Mouse (Mus musculus) neural tube, embryonic 11.5 days (tissue): ENCODE results near the gene Rrp1. TPM values are rescaled to one million over a fixed set of nuclear protein-coding genes. Genes with fewer than 3 reads are reported as not detected.

Source experiments
- ATAC-seq: fragments of 200-750 bp; cut with Nextera tagmentation; 2 replicates; pipeline ENCODE4 v1.8.0; 2017; ENCODE audit warnings: moderate number of reproducible peaks, mild to moderate bottlenecking, moderate TSS enrichment, moderate library complexity; ENCODE audit not compliant: insufficient read depth, low FRiP score, low TSS enrichment
- DNase-seq: peaks from one replicate; pipeline ENCODE4 v3.0.0-alpha.2; 2015; ENCODE audit warnings: low spot score
- H3K27ac ChIP-seq: fragments of 300-500 bp; sonication (generic); 2 replicates; pipeline ENCODE4 v1.5.1; 2014; ENCODE audit warnings: low read depth, mild to moderate bottlenecking, low read length
- H3K27me3 ChIP-seq: fragments of 300-500 bp; sonication (generic); 2 replicates; pipeline ENCODE4 v1.6.1; 2014; ENCODE audit warnings: mild to moderate bottlenecking, low read length, mixed read lengths; ENCODE audit not compliant: control insufficient read depth, insufficient read depth
- H3K36me3 ChIP-seq: fragments of 300-500 bp; sonication (generic); 2 replicates; pipeline ENCODE4 v1.6.1; 2014; ENCODE audit warnings: mild to moderate bottlenecking, low read length, moderate library complexity, mixed read lengths; ENCODE audit not compliant: control insufficient read depth, insufficient read depth
- H3K4me1 ChIP-seq: fragments of 300-500 bp; sonication (generic); 2 replicates; pipeline ENCODE4 v1.6.1; 2014; ENCODE audit warnings: low read length, mixed read lengths; ENCODE audit not compliant: control insufficient read depth, insufficient read depth
- H3K4me2 ChIP-seq: fragments of 300-500 bp; sonication (generic); 2 replicates; pipeline ENCODE4 v1.6.1; 2014; ENCODE audit warnings: low read depth, mild to moderate bottlenecking, moderate library complexity
- H3K4me3 ChIP-seq: fragments of 300-500 bp; sonication (generic); 2 replicates; pipeline ENCODE4 v1.5.1; 2014; ENCODE audit warnings: low read depth, low read length
- H3K9ac ChIP-seq: fragments of 300-500 bp; sonication (generic); 2 replicates; pipeline ENCODE4 v1.6.1; 2014; ENCODE audit warnings: mild to moderate bottlenecking, low read length
- H3K9me3 ChIP-seq: fragments of 300-500 bp; sonication (generic); 2 replicates; pipeline ENCODE4 v1.6.1; 2016; ENCODE audit warnings: low read length; ENCODE audit not compliant: control insufficient read depth
- WGBS: fragments of 180-500 bp; shearing (Covaris S2); extraction: QIAGEN DNeasy Blood & Tissue Kit; methylation state at CpG from one replicate; pipeline ENCODE4 v1.1.7; 2014; 5-methylcytosine and 5-hydroxymethylcytosine counted together
- polyA plus RNA-seq: library from polyadenylated mRNA; unstranded; fragments of >200 nt; fragmentation: Nextera tagmentation; extraction: Ambion mirVana; gene quantifications from 2 replicates; pipeline ENCODE4 v1.2.1, GENCODE M21; 2014

Rrp1 gene
- polyA plus RNA-seq, 1 experiment from 2014 or later: 278 TPM

DNA sequence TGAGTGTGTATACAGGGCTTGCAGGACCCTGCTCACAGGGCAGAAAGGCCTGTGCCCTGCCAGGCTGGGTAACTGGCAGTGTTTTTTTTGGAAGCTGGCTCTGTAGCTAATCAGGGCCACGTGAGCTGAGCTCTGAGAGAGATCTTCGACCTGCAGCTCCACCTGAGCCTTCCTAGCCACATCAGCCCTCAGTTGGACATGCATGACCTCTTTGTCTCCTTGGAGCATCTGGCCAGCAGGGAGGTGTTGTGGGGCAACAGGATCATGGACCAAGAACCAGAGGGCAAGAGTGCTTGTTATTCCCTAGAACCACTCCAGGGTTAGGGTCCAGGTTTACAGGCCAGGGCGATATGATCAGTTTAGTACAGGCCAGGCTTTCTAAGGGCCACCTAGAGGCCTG is 34.6 kb upstream of the Rrp1 start:
- Histone ChIP-seq H3K36me3 (no peaks in the 10 kb centered on the region), H3K4me3 (no peak overlapping the region), H3K27ac (no peak overlapping the region), H3K9ac (no peak overlapping the region), H3K4me2 (no peak overlapping the region), H3K4me1 (no peaks in the 10 kb centered on the region), H3K9me3 (no peaks in the 10 kb centered on the region), H3K27me3 (no peaks in the 10 kb centered on the region)
- 85% methylated on average over 3 of the region's 3 CpGs for WGBS
- DNase-seq: no peak
- no peak for ATAC-seq

DNA sequence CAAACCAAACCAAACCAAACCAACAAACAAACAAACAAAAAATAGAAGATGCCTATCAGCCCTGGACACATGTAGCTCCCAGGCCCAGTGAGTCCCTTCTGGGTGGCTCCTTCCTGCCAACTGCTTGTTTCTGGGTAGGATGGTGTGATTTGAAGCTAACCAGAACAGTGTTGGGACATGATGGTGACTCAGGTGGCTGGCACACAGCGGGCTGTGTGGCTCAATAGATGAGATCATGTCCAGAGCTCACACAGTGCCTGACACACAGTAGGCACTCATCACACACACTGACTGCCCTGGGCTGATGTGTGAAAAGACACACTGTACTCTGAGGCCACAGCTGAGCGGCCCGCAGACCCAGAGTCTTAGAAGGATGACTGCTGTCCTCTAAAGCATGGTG is 33.4 kb upstream of the Rrp1 start:
- H3K9me3 ChIP-seq: no peaks in the 10 kb centered on the region
- H3K27ac ChIP-seq: no peak overlapping the region
- WGBS: 99% methylated on average over 3 of the region's 3 CpGs
- no peak overlapping the region for H3K4me2 ChIP-seq
- DNase-seq (no peak), ATAC-seq (no peak)
- H3K36me3 ChIP-seq: no peaks in the 10 kb centered on the region
- H3K9ac ChIP-seq: no peak overlapping the region
- H3K27me3 ChIP-seq: no peaks in the 10 kb centered on the region
- no peaks in the 10 kb centered on the region for H3K4me1 ChIP-seq
- no peak overlapping the region for H3K4me3 ChIP-seq

DNA sequence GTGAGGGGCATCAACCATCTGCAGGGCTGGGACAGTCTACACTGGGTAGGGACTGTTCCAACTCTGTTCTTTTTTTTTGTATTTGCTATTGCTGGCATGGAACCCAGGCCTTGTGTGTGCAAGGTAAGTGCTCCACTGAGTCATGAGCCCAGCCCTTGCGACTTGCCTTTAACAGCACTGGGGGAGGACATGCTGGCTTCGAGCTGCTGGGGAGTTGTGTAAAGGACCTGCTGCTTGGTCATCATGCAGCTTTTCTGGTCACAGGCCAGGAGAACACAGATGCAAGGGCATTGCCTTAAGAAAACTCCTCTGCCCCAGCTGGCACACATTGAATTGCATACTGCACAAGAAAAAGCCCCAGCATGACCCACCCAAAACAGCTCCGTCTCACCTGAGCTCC is 29.4 kb upstream of the Rrp1 start:
- DNase-seq: no peak
- Histone ChIP-seq H3K9ac (no peak overlapping the region), H3K4me3 (no peak overlapping the region), H3K27me3 (no peaks in the 10 kb centered on the region), H3K9me3 (no peaks in the 10 kb centered on the region), H3K27ac (no peak overlapping the region), H3K36me3 (no peaks in the 10 kb centered on the region), H3K4me2 (no peak overlapping the region), H3K4me1 (no peaks in the 10 kb centered on the region)
- no peak for ATAC-seq
- WGBS: 94% methylated on average over 3 of the region's 3 CpGs

DNA sequence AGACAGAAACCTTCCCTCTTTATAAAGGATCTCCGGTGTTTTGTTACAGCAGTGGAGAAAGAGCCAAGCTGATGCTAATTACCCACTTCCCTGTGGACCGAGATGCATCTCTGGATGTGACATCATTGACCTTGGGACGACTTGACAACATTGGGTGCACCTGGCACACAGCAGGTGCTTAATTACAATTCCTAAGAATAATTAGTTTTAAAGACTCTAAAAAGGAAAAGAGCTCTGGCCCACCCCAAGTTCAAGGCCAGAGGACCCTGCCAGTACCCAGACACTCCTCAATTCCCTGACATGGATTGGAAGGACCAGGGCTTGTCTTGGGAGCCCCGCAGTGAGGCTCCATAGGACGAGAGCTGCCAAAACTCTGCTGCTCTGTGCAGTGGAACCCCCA is 28.8 kb upstream of the Rrp1 start:
- no peaks in the 10 kb centered on the region for H3K27me3 ChIP-seq
- H3K27ac ChIP-seq: no peak overlapping the region
- H3K4me3 ChIP-seq: no peak overlapping the region
- H3K36me3 ChIP-seq: no peaks in the 10 kb centered on the region
- no peak overlapping the region for H3K4me2 ChIP-seq
- no peak overlapping the region for H3K9ac ChIP-seq
- no peaks in the 10 kb centered on the region for H3K9me3 ChIP-seq
- H3K4me1 ChIP-seq: no peaks in the 10 kb centered on the region
- no peak for DNase-seq
- 85% methylated on average over 5 of the region's 5 CpGs for WGBS
- ATAC-seq: no peak

DNA sequence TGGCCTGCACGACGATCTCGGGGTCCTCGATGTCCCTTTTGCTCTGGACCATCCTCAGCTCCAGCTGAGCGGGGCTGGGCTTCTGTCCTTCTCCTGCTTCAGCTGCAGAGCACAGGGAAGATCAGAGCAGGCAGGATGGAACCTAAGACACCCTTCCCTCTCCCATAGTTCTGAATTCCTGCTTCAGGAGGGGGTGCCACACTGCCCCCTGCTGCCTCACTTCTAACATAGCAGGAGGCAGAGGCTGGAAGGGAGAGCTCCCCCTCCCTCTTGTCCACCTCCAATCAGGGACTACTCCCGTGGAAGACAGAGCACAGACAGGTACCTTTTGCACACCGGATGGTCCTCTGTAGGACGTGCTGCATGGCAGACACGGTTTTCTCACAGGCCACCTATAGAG is 28.0 kb upstream of the Rrp1 start:
- Histone ChIP-seq H3K27me3 (no peaks in the 10 kb centered on the region), H3K4me3 (no peak overlapping the region), H3K27ac (no peak overlapping the region), H3K9ac (no peak overlapping the region), H3K36me3 (no peaks in the 10 kb centered on the region), H3K4me1 (no peaks in the 10 kb centered on the region), H3K9me3 (no peaks in the 10 kb centered on the region), H3K4me2 (no peak overlapping the region)
- 65% methylated on average over 9 of the region's 9 CpGs for WGBS
- DNase-seq: peak; percentile 41
- ATAC-seq: peak; percentile 29; the same call in 1 of the 2 replicates

DNA sequence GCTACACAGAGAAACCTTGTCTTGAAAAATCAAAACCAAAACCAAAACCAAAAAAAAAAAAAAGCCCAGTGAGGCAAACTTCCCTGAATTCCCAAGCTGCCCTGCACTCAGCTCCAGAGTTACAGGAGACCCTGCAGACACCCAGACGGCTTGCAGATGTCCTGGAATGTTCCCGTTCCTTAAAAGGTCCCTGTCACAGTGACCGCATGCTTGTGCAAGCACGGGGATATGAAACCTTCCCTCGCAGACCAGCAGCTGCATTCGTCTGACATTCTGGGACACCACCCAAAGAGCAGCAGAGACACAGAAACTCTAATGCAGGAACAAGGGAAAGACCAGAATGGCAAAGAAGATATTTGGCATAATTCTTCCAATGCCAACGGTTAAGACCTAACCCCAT is 27.1 kb upstream of the Rrp1 start:
- Histone ChIP-seq H3K4me1 (no peaks in the 10 kb centered on the region), H3K4me2 (no peak overlapping the region), H3K9me3 (no peaks in the 10 kb centered on the region), H3K4me3 (no peak overlapping the region), H3K27me3 (no peaks in the 10 kb centered on the region), H3K27ac (no peak overlapping the region), H3K36me3 (no peaks in the 10 kb centered on the region), H3K9ac (no peak overlapping the region)
- WGBS: 87% methylated on average over 7 of the region's 7 CpGs
- DNase-seq: no peak
- ATAC-seq: no peak

DNA sequence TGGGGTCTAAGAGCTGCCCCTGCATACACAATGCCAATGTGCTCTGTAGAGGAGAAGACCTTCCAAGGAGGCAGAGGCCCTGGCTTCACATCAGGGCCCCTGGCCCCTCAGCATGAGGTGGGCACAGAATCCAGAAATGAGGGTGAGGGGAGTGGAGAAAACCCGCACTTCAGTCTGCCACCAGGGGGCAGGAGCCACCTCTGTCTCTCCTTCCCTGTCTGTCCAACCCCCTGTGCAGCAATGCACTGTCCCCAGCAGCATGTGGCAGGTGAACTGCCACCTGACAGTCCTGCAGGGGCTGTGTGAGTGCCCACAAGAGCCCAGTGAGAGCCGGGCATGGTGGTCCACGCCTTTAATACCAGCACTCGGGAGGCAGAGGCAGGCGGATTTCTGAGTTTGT is 26.7 kb upstream of the Rrp1 start:
- Histone ChIP-seq H3K9ac (no peak overlapping the region), H3K9me3 (no peaks in the 10 kb centered on the region), H3K27me3 (no peaks in the 10 kb centered on the region), H3K4me1 (no peaks in the 10 kb centered on the region), H3K36me3 (no peaks in the 10 kb centered on the region), H3K27ac (no peak overlapping the region), H3K4me2 (no peak overlapping the region), H3K4me3 (no peak overlapping the region)
- DNase-seq (peak; percentile 31), ATAC-seq (no peak)
- WGBS: 65% methylated on average over 5 of the region's 5 CpGs

DNA sequence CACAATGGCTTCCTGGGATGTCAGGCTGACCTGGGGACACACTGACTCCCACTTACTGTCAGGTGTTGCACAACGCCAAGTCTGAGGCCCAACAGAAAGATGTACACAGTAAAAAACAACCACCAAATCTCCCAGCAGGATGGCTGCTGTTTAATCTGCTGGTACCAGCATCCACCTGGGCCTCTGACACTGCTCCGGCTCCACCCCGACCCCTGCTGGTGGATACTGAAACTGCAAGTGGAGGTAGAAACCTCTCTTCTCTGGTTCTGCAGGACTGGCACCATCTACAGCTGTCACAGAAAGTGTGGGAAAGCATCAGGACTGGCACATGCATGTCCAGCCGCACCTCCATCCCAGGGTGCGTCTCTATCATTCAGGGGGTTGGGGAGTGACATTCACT is 25.3 kb upstream of the Rrp1 start:
- H3K4me2 ChIP-seq: no peak overlapping the region
- no peaks in the 10 kb centered on the region for H3K36me3 ChIP-seq
- peak; percentile 75 for DNase-seq
- no peak overlapping the region for H3K4me3 ChIP-seq
- H3K27me3 ChIP-seq: no peaks in the 10 kb centered on the region
- no peaks in the 10 kb centered on the region for H3K9me3 ChIP-seq
- 11% methylated on average over 5 of the region's 5 CpGs for WGBS
- no peak overlapping the region for H3K27ac ChIP-seq
- H3K9ac ChIP-seq: no peak overlapping the region
- H3K4me1 ChIP-seq: no peaks in the 10 kb centered on the region
- no peak for ATAC-seq

DNA sequence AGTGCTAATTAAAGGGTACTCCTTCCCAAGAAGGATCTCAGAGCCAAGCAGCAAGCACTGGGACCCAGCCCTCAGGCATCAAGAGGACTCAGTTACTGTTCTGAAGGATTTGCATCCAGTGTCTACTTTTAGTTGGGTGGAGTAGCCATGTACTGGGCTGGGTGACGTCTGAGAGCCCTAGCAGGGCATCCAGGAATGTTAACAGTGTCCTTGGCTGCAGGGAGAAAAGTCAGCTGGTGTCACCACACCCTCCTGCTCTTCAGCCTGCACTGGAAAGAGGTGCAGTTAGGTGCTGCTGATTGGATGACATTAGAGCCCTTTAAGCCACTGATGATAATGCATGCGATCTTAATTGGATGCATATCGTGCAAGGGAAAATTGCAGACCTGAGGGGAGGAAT is 20.0 kb upstream of the Rrp1 start:
- DNase-seq (no peak), ATAC-seq (no peak)
- Histone ChIP-seq H3K27ac (no peak overlapping the region), H3K4me2 (no peak overlapping the region), H3K9ac (no peak overlapping the region), H3K4me3 (no peak overlapping the region), H3K27me3 (no peaks in the 10 kb centered on the region), H3K9me3 (no peaks in the 10 kb centered on the region), H3K36me3 (peaks cover 2% of the 10 kb centered on the region; the same call in 1 of the 2 replicates), H3K4me1 (no peaks in the 10 kb centered on the region)
- 82% methylated on average over 3 of the region's 3 CpGs for WGBS
